Mouse (Mus musculus): Measurements from ENCODE around the gene 1700001F09Rik. TPM values are rescaled to one million over a fixed set of nuclear protein-coding genes. Genes with fewer than 3 reads are reported as not detected.
"Not testable (repeated sequence)": the region's sequence is repeated elsewhere in the genome, so short reads cannot be mapped to it uniquely, and the experiment has no call there.

Gene 1700001F09Rik
- 0.20 TPM in 1 of 2 replicates, not detected in the other for polyA plus RNA-seq (2014; fragmentation: Nextera tagmentation; extraction: Ambion mirVana)

DNA sequence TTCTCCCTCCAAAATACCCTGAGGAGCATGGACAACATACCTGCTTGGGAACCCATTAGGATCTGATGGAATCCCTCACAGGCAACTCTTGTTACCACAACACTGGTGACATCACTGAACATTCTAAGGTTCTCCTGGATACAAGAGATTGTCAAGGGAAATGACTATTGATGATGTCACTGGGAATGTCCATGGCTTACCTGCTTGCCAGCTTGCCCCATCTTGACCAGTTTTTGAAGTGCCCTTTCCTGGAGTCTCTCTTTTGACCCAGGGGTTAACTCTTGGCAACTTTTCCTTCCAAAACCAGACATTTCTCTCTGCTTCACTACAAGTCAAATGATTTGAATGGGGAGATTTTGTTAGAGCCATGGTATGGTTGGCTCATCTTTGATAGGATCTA, at the start of gene 1700001F09Rik:
Gene 1700001F09Rik (minus strand): TSS at position 101 of the 400 bp plus-strand sequence.
- not testable (repeated sequence) for H3K27me3 ChIP-seq (ENCODE audit: control insufficient read depth, insufficient read depth, low read length); H3K27ac ChIP-seq (ENCODE audit: low read depth, low read length); H3K4me1 ChIP-seq (replicated peaks; ENCODE audit: control insufficient read depth, insufficient read depth, low read length); H3K9me3 ChIP-seq (ENCODE audit: control insufficient read depth, low read length); H3K36me3 ChIP-seq (ENCODE audit: control insufficient read depth, insufficient read depth, low read length); DNase-seq (ENCODE audit: low spot score); ATAC-seq (ENCODE audit: low FRiP score); H3K9ac ChIP-seq (ENCODE audit: low read depth, low read length); H3K4me2 ChIP-seq (replicated peaks; ENCODE audit: low read depth, low read length); H3K4me3 ChIP-seq (ENCODE audit: low read depth, low read length)

DNA sequence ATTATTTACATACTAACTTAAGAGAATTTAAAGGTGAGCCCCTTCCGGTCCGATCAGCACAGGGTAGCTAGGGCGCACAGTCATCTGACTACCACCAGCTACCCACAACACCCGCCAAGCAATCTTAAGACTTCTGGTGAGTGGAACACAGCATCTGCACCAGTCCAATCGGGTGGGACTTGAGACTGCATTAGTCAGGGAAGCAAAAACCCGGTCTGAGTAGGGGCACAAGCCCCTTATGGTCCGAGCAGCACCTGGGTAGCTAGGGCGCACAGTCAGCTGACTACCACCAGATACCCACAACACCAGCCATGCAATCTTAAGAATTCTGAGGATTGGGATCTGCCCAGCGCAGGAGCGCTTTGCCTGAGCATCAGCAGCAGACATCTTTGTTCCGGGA, 14.1 kb upstream of the 1700001F09Rik start:
- not testable (repeated sequence) for H3K36me3 ChIP-seq (ENCODE audit: control insufficient read depth, insufficient read depth, low read length)

DNA sequence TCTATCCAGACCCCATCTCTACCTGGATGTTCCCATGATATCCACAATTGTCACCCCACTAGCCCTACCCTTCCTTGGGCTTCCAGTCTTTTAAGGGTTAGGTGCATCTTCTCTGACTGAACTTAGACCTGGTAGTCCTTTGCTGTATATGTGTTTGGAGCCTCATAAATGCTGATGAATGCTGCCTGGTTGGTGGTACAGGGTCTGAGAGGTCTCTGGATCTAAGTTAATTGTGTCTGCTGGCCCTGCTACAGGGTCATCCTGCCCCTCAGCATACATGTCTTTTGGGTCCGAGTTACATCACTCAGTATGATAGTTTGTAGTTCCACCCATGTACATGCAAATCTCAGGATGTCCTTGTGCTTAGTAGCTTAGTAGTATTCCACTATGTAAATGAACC, 11.6 kb upstream of the 1700001F09Rik start:
- H3K4me1 ChIP-seq (replicated peaks; ENCODE audit: control insufficient read depth, insufficient read depth, low read length); H3K27me3 ChIP-seq (ENCODE audit: control insufficient read depth, insufficient read depth, low read length); H3K36me3 ChIP-seq (ENCODE audit: control insufficient read depth, insufficient read depth, low read length); H3K4me3 ChIP-seq (ENCODE audit: low read depth, low read length); H3K9ac ChIP-seq (ENCODE audit: low read depth, low read length); ATAC-seq (ENCODE audit: low FRiP score); H3K27ac ChIP-seq (ENCODE audit: low read depth, low read length); DNase-seq (ENCODE audit: low spot score); H3K4me2 ChIP-seq (replicated peaks; ENCODE audit: low read depth, low read length); H3K9me3 ChIP-seq (ENCODE audit: control insufficient read depth, low read length): not testable (repeated sequence)
- 83% methylated on average over 1 of the region's 1 CpGs for WGBS

More for the DNA sequence above, 14.1 kb upstream of the 1700001F09Rik start:
- not testable (repeated sequence) for H3K4me3 ChIP-seq (ENCODE audit: low read depth, low read length); H3K27ac ChIP-seq (ENCODE audit: low read depth, low read length); DNase-seq (ENCODE audit: low spot score); H3K4me2 ChIP-seq (replicated peaks; ENCODE audit: low read depth, low read length); H3K9ac ChIP-seq (ENCODE audit: low read depth, low read length); ATAC-seq (ENCODE audit: low FRiP score); H3K27me3 ChIP-seq (ENCODE audit: control insufficient read depth, insufficient read depth, low read length); H3K9me3 ChIP-seq (ENCODE audit: control insufficient read depth, low read length); H3K4me1 ChIP-seq (replicated peaks; ENCODE audit: control insufficient read depth, insufficient read depth, low read length)
- WGBS: 90% methylated on average over 11 of the region's 11 CpGs

DNA sequence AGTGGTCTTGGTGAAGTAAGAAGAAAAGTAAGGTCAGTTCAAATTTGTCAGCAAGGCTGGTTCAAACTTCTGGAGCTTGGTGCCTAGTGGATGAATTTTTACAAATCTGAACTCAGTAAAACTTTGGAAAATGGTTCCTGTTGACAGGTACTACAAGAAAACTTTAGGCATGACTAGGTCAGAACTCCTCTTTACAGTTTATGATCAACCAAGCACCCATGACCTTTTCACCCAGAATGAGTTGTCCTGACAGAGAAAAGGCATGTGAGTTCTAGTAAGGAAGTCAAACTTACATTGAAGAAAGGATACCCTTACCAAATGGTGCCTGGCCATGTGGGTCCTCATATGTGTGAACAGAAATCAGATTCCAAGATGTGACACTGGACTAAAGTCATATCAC, 9.9 kb upstream of the 1700001F09Rik start:
- H3K36me3 ChIP-seq (ENCODE audit: control insufficient read depth, insufficient read depth, low read length); H3K9ac ChIP-seq (ENCODE audit: low read depth, low read length); H3K4me1 ChIP-seq (replicated peaks; ENCODE audit: control insufficient read depth, insufficient read depth, low read length); ATAC-seq (ENCODE audit: low FRiP score); DNase-seq (ENCODE audit: low spot score); H3K4me2 ChIP-seq (replicated peaks; ENCODE audit: low read depth, low read length); H3K4me3 ChIP-seq (ENCODE audit: low read depth, low read length); H3K27me3 ChIP-seq (ENCODE audit: control insufficient read depth, insufficient read depth, low read length); H3K27ac ChIP-seq (ENCODE audit: low read depth, low read length); H3K9me3 ChIP-seq (ENCODE audit: control insufficient read depth, low read length): not testable (repeated sequence)

DNA sequence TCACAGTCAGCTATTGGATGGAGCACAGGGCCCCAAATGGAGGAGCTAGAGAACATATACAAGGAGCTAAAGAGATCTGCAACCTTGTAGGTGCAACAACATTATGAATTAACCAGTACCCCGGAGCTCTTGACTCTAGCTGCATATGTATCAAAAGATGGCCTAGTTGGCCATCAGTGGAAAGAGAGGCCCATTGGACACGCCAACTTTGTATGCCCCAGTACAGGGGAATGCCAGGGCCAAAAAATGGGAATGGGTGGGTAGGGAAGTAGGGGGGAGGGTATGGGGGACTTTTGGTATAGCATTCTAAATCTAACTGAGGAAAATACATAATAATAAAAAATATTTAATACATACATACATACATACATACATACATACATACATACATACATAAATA, 5.3 kb upstream of the 1700001F09Rik start:
- not testable (repeated sequence) for H3K9me3 ChIP-seq (ENCODE audit: control insufficient read depth, low read length); H3K4me1 ChIP-seq (replicated peaks; ENCODE audit: control insufficient read depth, insufficient read depth, low read length); H3K4me2 ChIP-seq (replicated peaks; ENCODE audit: low read depth, low read length); ATAC-seq (ENCODE audit: low FRiP score); H3K36me3 ChIP-seq (ENCODE audit: control insufficient read depth, insufficient read depth, low read length); H3K27me3 ChIP-seq (ENCODE audit: control insufficient read depth, insufficient read depth, low read length); H3K4me3 ChIP-seq (ENCODE audit: low read depth, low read length); H3K9ac ChIP-seq (ENCODE audit: low read depth, low read length); DNase-seq (ENCODE audit: low spot score); H3K27ac ChIP-seq (ENCODE audit: low read depth, low read length)
- 91% methylated on average over 1 of the region's 2 CpGs for WGBS

DNA sequence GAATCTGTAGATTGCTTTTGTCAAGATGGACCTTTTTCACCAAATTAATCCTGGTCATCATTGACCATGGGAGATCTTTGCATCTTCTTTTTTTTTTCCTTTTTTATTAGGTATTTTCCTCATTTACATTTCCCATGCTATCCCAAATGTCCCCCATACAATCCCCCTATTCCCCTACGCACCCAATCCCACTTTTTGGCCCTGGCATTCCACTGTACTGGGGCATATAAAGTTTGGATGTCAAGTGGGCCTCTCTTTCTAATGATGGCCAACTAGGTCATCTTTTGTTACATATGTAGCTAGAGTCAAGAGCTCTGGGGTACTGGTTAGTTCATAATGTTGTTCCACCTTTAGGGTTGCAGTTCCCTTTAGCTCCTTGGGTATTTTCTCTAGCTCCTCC, 10.0 kb downstream of the 1700001F09Rik start:
- not testable (repeated sequence) for H3K4me2 ChIP-seq (replicated peaks; ENCODE audit: low read depth, low read length); H3K27me3 ChIP-seq (ENCODE audit: control insufficient read depth, insufficient read depth, low read length); H3K9ac ChIP-seq (ENCODE audit: low read depth, low read length); H3K36me3 ChIP-seq (ENCODE audit: control insufficient read depth, insufficient read depth, low read length); H3K4me1 ChIP-seq (replicated peaks; ENCODE audit: control insufficient read depth, insufficient read depth, low read length); ATAC-seq (ENCODE audit: low FRiP score); H3K4me3 ChIP-seq (ENCODE audit: low read depth, low read length); H3K27ac ChIP-seq (ENCODE audit: low read depth, low read length); H3K9me3 ChIP-seq (ENCODE audit: control insufficient read depth, low read length); DNase-seq (ENCODE audit: low spot score)
- 69% methylated on average over 1 of the region's 1 CpGs for WGBS

DNA sequence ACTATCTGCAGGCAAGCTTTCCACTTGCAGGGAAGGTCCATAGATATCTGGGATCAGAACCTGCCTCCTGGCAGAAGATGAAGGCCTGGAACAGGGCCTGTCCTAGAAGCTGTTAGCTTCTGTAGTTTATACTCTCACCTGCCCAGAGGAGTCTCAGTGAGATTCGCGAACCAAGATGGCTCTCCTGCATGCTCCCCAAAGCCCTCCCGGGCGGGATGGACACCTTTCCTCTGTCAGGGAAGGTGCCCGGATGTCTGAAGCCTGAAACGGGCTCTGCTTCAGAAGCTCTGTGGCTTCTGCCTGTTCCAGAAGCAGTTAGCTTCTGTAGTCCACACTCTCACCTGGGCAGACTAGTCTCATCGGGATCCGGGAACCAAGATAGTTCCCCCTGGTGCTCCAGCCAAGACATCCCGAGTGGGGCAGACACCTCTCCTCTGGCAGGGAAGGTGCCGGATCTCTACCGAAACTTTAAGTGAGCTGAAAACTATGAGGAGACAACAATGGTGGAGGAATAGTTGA, 16.2 kb downstream of the 1700001F09Rik start:
- H3K9me3 ChIP-seq (ENCODE audit: control insufficient read depth, low read length); H3K4me1 ChIP-seq (replicated peaks; ENCODE audit: control insufficient read depth, insufficient read depth, low read length); H3K27ac ChIP-seq (ENCODE audit: low read depth, low read length); H3K4me2 ChIP-seq (replicated peaks; ENCODE audit: low read depth, low read length); H3K36me3 ChIP-seq (ENCODE audit: control insufficient read depth, insufficient read depth, low read length); H3K9ac ChIP-seq (ENCODE audit: low read depth, low read length); H3K27me3 ChIP-seq (ENCODE audit: control insufficient read depth, insufficient read depth, low read length); DNase-seq (ENCODE audit: low spot score); H3K4me3 ChIP-seq (ENCODE audit: low read depth, low read length); ATAC-seq (ENCODE audit: low FRiP score): not testable (repeated sequence)
- 96% methylated on average over 9 of the region's 11 CpGs for WGBS

DNA sequence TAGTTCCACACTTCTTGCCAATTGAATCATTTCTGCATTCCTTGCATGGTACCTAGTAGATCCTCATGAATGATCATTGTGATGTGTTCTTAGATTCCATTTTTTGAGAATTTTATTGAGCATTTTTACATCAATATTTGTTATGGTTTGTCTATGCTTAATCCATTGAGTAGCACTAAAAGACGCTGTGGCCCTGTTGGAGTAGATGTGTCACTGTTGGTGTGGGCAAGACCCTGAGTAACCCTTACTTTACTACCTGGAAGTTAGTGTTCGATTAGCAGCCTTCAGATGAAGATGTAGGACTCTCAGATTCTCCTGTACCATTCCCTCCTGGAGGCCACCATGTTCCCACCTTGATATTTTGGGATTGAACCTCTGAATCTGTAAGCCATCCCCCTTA, 19.0 kb downstream of the 1700001F09Rik start:
- not testable (repeated sequence) for H3K9me3 ChIP-seq (ENCODE audit: control insufficient read depth, low read length); H3K9ac ChIP-seq (ENCODE audit: low read depth, low read length); ATAC-seq (ENCODE audit: low FRiP score); H3K27me3 ChIP-seq (ENCODE audit: control insufficient read depth, insufficient read depth, low read length); H3K36me3 ChIP-seq (ENCODE audit: control insufficient read depth, insufficient read depth, low read length); H3K27ac ChIP-seq (ENCODE audit: low read depth, low read length); H3K4me1 ChIP-seq (replicated peaks; ENCODE audit: control insufficient read depth, insufficient read depth, low read length); DNase-seq (ENCODE audit: low spot score); H3K4me3 ChIP-seq (ENCODE audit: low read depth, low read length); H3K4me2 ChIP-seq (replicated peaks; ENCODE audit: low read depth, low read length)
- 84% methylated on average over 2 of the region's 2 CpGs for WGBS

DNA sequence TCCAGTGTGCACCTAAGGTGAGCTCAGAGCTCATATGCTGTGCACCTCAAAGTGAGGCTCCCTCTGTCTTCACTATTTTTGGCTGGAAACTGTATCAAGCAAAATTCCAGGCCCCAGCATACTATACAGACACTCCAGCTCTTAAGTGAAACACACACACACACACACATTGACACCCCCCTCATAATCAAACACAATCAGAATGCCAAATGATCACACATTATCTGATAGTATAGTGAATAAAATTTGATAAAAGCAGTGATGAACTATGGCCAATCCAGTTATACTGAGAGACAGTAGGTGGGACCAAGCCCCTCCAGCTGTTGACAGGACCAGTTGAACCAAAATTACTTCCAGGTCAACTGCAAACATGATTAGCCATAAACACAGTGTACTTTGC, 28.1 kb downstream of the 1700001F09Rik start:
- DNase-seq (ENCODE audit: low spot score); H3K9ac ChIP-seq (ENCODE audit: low read depth, low read length); H3K27me3 ChIP-seq (ENCODE audit: control insufficient read depth, insufficient read depth, low read length); H3K4me1 ChIP-seq (replicated peaks; ENCODE audit: control insufficient read depth, insufficient read depth, low read length); H3K4me2 ChIP-seq (replicated peaks; ENCODE audit: low read depth, low read length); H3K9me3 ChIP-seq (ENCODE audit: control insufficient read depth, low read length); ATAC-seq (ENCODE audit: low FRiP score); H3K36me3 ChIP-seq (ENCODE audit: control insufficient read depth, insufficient read depth, low read length); H3K4me3 ChIP-seq (ENCODE audit: low read depth, low read length); H3K27ac ChIP-seq (ENCODE audit: low read depth, low read length): not testable (repeated sequence)

All from hindbrain, embryonic 11.5 days (tissue).